Mouse (Mus musculus): ENCODE data around the gene Rnf152. TPM values are rescaled to one million over a fixed set of nuclear protein-coding genes. Genes with fewer than 3 reads are reported as not detected.
A peak's percentile ranks its signal among the peaks of the same experiment; 100 is the strongest.

Gene Rnf152
- polyA plus RNA-seq, 1 experiment from 2014 or later = 0.27 TPM

- Histone ChIP-seq H3K36me3 (ENCODE audit: control insufficient read depth, insufficient read depth, low read length) (no peaks in the 10 kb centered on the region), H3K9ac (ENCODE audit: low read depth, low read length) (no peak overlapping the region), H3K27ac (ENCODE audit: low read depth, low read length) (no peak overlapping the region), H3K4me2 (no peak overlapping the region), H3K4me3 (ENCODE audit: low read depth, low read length) (no peak overlapping the region), H3K4me1 (ENCODE audit: control insufficient read depth, insufficient read depth, low read length) (no peaks in the 10 kb centered on the region), H3K9me3 (replicated peaks; ENCODE audit: control insufficient read depth, low read length) (no peaks in the 10 kb centered on the region), H3K27me3 (ENCODE audit: control insufficient read depth, insufficient read depth, low read length) (no peaks in the 10 kb centered on the region)
- ATAC-seq (replicated peaks; ENCODE audit: insufficient number of reproducible peaks, low FRiP score, low TSS enrichment) = no peak
- WGBS (ENCODE audit: insufficient replicate concordance) = 83% methylated on average over 2 of the region's 2 CpGs
Observed at GRCm38 (mm10) chr1:105291859-105292258, 64.7 kb downstream of the Rnf152 start.

- Histone ChIP-seq H3K4me2 (no peak overlapping the region), H3K9ac (ENCODE audit: low read depth, low read length) (no peak overlapping the region), H3K4me3 (ENCODE audit: low read depth, low read length) (no peak overlapping the region), H3K27ac (ENCODE audit: low read depth, low read length) (no peak overlapping the region), H3K27me3 (ENCODE audit: control insufficient read depth, insufficient read depth, low read length) (no peaks in the 10 kb centered on the region), H3K9me3 (replicated peaks; ENCODE audit: control insufficient read depth, low read length) (no peaks in the 10 kb centered on the region), H3K36me3 (ENCODE audit: control insufficient read depth, insufficient read depth, low read length) (no peaks in the 10 kb centered on the region), H3K4me1 (ENCODE audit: control insufficient read depth, insufficient read depth, low read length) (no peaks in the 10 kb centered on the region)
- WGBS (ENCODE audit: insufficient replicate concordance) = 74% methylated on average over 4 of the region's 4 CpGs
- no peak for ATAC-seq (replicated peaks; ENCODE audit: insufficient number of reproducible peaks, low FRiP score, low TSS enrichment)
Observed at GRCm38 (mm10) chr1:105287536-105287935, 69.0 kb downstream of the Rnf152 start.

- Histone ChIP-seq H3K9ac (ENCODE audit: low read depth, low read length) (no peak overlapping the region), H3K4me3 (ENCODE audit: low read depth, low read length) (no peak overlapping the region), H3K36me3 (ENCODE audit: control insufficient read depth, insufficient read depth, low read length) (no peaks in the 10 kb centered on the region), H3K4me1 (ENCODE audit: control insufficient read depth, insufficient read depth, low read length) (no peaks in the 10 kb centered on the region), H3K27ac (ENCODE audit: low read depth, low read length) (no peak overlapping the region), H3K27me3 (ENCODE audit: control insufficient read depth, insufficient read depth, low read length) (no peaks in the 10 kb centered on the region), H3K4me2 (no peak overlapping the region), H3K9me3 (replicated peaks; ENCODE audit: control insufficient read depth, low read length) (no peaks in the 10 kb centered on the region)
- ATAC-seq (replicated peaks; ENCODE audit: insufficient number of reproducible peaks, low FRiP score, low TSS enrichment) = peak; percentile 52; the same call in 1 of the 2 replicates
- 63% methylated on average over 5 of the region's 5 CpGs for WGBS (ENCODE audit: insufficient replicate concordance)
Observed at GRCm38 (mm10) chr1:105286906-105287305, 69.6 kb downstream of the Rnf152 start.

- Histone ChIP-seq H3K27me3 (ENCODE audit: control insufficient read depth, insufficient read depth, low read length) (no peaks in the 10 kb centered on the region), H3K27ac (ENCODE audit: low read depth, low read length) (no peak overlapping the region), H3K4me1 (ENCODE audit: control insufficient read depth, insufficient read depth, low read length) (no peaks in the 10 kb centered on the region), H3K4me2 (no peak overlapping the region), H3K4me3 (ENCODE audit: low read depth, low read length) (no peak overlapping the region), H3K9ac (ENCODE audit: low read depth, low read length) (no peak overlapping the region), H3K36me3 (ENCODE audit: control insufficient read depth, insufficient read depth, low read length) (no peaks in the 10 kb centered on the region), H3K9me3 (replicated peaks; ENCODE audit: control insufficient read depth, low read length) (no peaks in the 10 kb centered on the region)
- no peak for ATAC-seq (replicated peaks; ENCODE audit: insufficient number of reproducible peaks, low FRiP score, low TSS enrichment)
- WGBS (ENCODE audit: insufficient replicate concordance) = 88% methylated on average over 4 of the region's 4 CpGs
Observed at GRCm38 (mm10) chr1:105285001-105285400, 71.5 kb downstream of the Rnf152 start.

GRCm38 (mm10) chr1:105284116-105284515 lies 72.4 kb downstream of the Rnf152 start:
- Histone ChIP-seq H3K4me1 (ENCODE audit: control insufficient read depth, insufficient read depth, low read length) (no peaks in the 10 kb centered on the region), H3K4me3 (ENCODE audit: low read depth, low read length) (no peak overlapping the region), H3K27ac (ENCODE audit: low read depth, low read length) (no peak overlapping the region), H3K9me3 (replicated peaks; ENCODE audit: control insufficient read depth, low read length) (no peaks in the 10 kb centered on the region), H3K36me3 (ENCODE audit: control insufficient read depth, insufficient read depth, low read length) (no peaks in the 10 kb centered on the region), H3K4me2 (no peak overlapping the region), H3K9ac (ENCODE audit: low read depth, low read length) (no peak overlapping the region), H3K27me3 (ENCODE audit: control insufficient read depth, insufficient read depth, low read length) (no peaks in the 10 kb centered on the region)
- 0 out of 2 replicates have a peak, but pooled peaks have one; percentile 39 for ATAC-seq (replicated peaks; ENCODE audit: insufficient number of reproducible peaks, low FRiP score, low TSS enrichment)
- WGBS (ENCODE audit: insufficient replicate concordance) = 60% methylated on average over 8 of the region's 8 CpGs

GRCm38 (mm10) chr1:105281277-105281676 lies 75.2 kb downstream of the Rnf152 start:
- no peak overlapping the region for H3K9ac ChIP-seq (ENCODE audit: low read depth, low read length)
- ATAC-seq (replicated peaks; ENCODE audit: insufficient number of reproducible peaks, low FRiP score, low TSS enrichment) = no peak
- H3K4me3 ChIP-seq (ENCODE audit: low read depth, low read length) = no peak overlapping the region
- no peaks in the 10 kb centered on the region for H3K9me3 ChIP-seq (replicated peaks; ENCODE audit: control insufficient read depth, low read length)
- no peaks in the 10 kb centered on the region for H3K4me1 ChIP-seq (ENCODE audit: control insufficient read depth, insufficient read depth, low read length)
- H3K36me3 ChIP-seq (ENCODE audit: control insufficient read depth, insufficient read depth, low read length) = no peaks in the 10 kb centered on the region
- no peaks in the 10 kb centered on the region for H3K27me3 ChIP-seq (ENCODE audit: control insufficient read depth, insufficient read depth, low read length)
- H3K27ac ChIP-seq (ENCODE audit: low read depth, low read length) = no peak overlapping the region
- no peak overlapping the region for H3K4me2 ChIP-seq
- 61% methylated on average over 3 of the region's 3 CpGs for WGBS (ENCODE audit: insufficient replicate concordance)

GRCm38 (mm10) chr1:105280160-105280559 lies 76.3 kb downstream of the Rnf152 start:
- Histone ChIP-seq H3K27me3 (ENCODE audit: control insufficient read depth, insufficient read depth, low read length) (no peaks in the 10 kb centered on the region), H3K9me3 (replicated peaks; ENCODE audit: control insufficient read depth, low read length) (no peaks in the 10 kb centered on the region), H3K27ac (ENCODE audit: low read depth, low read length) (no peak overlapping the region), H3K9ac (ENCODE audit: low read depth, low read length) (no peak overlapping the region), H3K4me1 (ENCODE audit: control insufficient read depth, insufficient read depth, low read length) (no peaks in the 10 kb centered on the region), H3K36me3 (ENCODE audit: control insufficient read depth, insufficient read depth, low read length) (no peaks in the 10 kb centered on the region), H3K4me2 (no peak overlapping the region), H3K4me3 (ENCODE audit: low read depth, low read length) (no peak overlapping the region)
- no peak for ATAC-seq (replicated peaks; ENCODE audit: insufficient number of reproducible peaks, low FRiP score, low TSS enrichment)
- WGBS (ENCODE audit: insufficient replicate concordance) = 73% methylated on average over 2 of the region's 2 CpGs

- Histone ChIP-seq H3K4me1 (ENCODE audit: control insufficient read depth, insufficient read depth, low read length) (no peaks in the 10 kb centered on the region), H3K4me3 (ENCODE audit: low read depth, low read length) (no peak overlapping the region), H3K4me2 (no peak overlapping the region), H3K27me3 (ENCODE audit: control insufficient read depth, insufficient read depth, low read length) (no peaks in the 10 kb centered on the region), H3K9ac (ENCODE audit: low read depth, low read length) (no peak overlapping the region), H3K36me3 (ENCODE audit: control insufficient read depth, insufficient read depth, low read length) (no peaks in the 10 kb centered on the region), H3K27ac (ENCODE audit: low read depth, low read length) (no peak overlapping the region), H3K9me3 (replicated peaks; ENCODE audit: control insufficient read depth, low read length) (no peaks in the 10 kb centered on the region)
- no peak for ATAC-seq (replicated peaks; ENCODE audit: insufficient number of reproducible peaks, low FRiP score, low TSS enrichment)
- WGBS (ENCODE audit: insufficient replicate concordance) = 70% methylated on average over 3 of the region's 3 CpGs
Observed at GRCm38 (mm10) chr1:105274500-105275194, 81.9 kb downstream of the Rnf152 start.

GRCm38 (mm10) chr1:105271104-105271503 lies 85.4 kb downstream of the Rnf152 start:
- Histone ChIP-seq H3K4me2 (no peak overlapping the region), H3K9ac (ENCODE audit: low read depth, low read length) (no peak overlapping the region), H3K4me3 (ENCODE audit: low read depth, low read length) (no peak overlapping the region), H3K36me3 (ENCODE audit: control insufficient read depth, insufficient read depth, low read length) (no peaks in the 10 kb centered on the region), H3K27me3 (ENCODE audit: control insufficient read depth, insufficient read depth, low read length) (no peaks in the 10 kb centered on the region), H3K27ac (ENCODE audit: low read depth, low read length) (no peak overlapping the region), H3K9me3 (replicated peaks; ENCODE audit: control insufficient read depth, low read length) (no peaks in the 10 kb centered on the region), H3K4me1 (ENCODE audit: control insufficient read depth, insufficient read depth, low read length) (no peaks in the 10 kb centered on the region)
- 87% methylated on average over 10 of the region's 10 CpGs for WGBS (ENCODE audit: insufficient replicate concordance)
- no peak for ATAC-seq (replicated peaks; ENCODE audit: insufficient number of reproducible peaks, low FRiP score, low TSS enrichment)
